Mouse (Mus musculus) testis, adult 2 months (tissue): ENCODE measurements around the gene Acvr2a.

ENCODE experiments used
- CTCF ChIP-seq: fragments of 200-500 bp; IDR thresholded peaks from 2 replicates; pipeline ENCODE4 v1.5.1; 2012; ENCODE audit warnings: low read depth, mild to moderate bottlenecking, inconsistent platforms, low read length, moderate library complexity; ENCODE audit not compliant: control insufficient read depth, insufficient read depth, insufficient replicate concordance
- POLR2A ChIP-seq: fragments of 200-500 bp; IDR thresholded peaks from 2 replicates; pipeline ENCODE4 v1.6.1; 2012; ENCODE audit warnings: low read depth, mild to moderate bottlenecking, inconsistent platforms, low read length, moderate library complexity; ENCODE audit not compliant: control insufficient read depth

DNA sequence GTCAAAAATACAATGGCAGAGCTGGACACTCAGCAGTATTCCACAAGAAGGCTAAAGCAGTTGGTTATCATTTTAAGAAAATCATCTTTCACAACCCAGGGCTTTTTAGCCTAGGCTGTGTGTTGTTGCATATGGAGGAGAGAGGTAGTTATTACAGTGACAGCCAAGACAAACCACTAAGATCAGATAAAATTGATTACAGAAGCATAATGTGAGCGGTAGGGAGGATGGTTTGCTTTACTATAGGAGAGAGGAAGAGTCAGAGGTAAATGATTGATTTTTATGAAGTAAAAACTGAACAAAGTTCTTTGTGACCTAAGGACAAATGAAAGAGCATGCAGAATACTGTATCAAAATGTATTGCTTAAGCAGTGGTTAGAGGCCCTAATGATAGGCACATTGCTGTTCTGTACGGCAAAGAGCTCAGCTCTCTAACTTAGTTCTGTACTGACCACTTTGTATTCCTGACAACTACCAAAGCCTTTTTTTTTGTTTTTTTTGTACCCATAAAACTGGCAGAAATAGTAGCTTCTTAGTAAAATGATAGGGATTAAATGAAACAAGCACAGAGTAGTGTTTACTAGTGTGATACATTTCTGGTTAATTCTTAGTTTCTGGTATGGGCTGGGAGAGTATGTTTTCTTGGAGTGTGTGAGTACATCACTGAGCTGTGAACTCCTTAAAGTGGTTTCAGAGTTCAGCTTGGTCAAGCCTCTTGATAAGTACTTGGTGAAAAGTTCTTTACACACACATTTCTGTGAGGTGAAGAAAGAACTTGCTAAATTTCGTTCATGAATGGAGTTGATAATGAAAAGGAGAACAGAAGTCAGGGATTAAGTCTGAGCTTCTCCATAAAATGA is 27.9 kb downstream of the Acvr2a start:
- no peak for TF ChIP-seq POLR2A
- no peak for TF ChIP-seq CTCF
